Mouse (Mus musculus) thymus, adult 2 months (tissue): ENCODE results near the gene AI464131.

Source experiments
- CTCF ChIP-seq: fragments of 200-500 bp; IDR thresholded peaks from 2 replicates; pipeline ENCODE4 v1.5.1; 2012; ENCODE audit warnings: mild to moderate bottlenecking, control low read depth, low read length, moderate library complexity, borderline replicate concordance; ENCODE audit not compliant: control insufficient read depth, poor library complexity, insufficient read depth; ENCODE audit errors: extremely low read depth
- POLR2A ChIP-seq: fragments of 200-500 bp; IDR thresholded peaks from 2 replicates; pipeline ENCODE4 v1.6.1; 2012; ENCODE audit warnings: mild to moderate bottlenecking, low read length, control low read depth, moderate library complexity; ENCODE audit not compliant: control insufficient read depth, poor library complexity, insufficient read depth; ENCODE audit errors: extremely low read depth

DNA sequence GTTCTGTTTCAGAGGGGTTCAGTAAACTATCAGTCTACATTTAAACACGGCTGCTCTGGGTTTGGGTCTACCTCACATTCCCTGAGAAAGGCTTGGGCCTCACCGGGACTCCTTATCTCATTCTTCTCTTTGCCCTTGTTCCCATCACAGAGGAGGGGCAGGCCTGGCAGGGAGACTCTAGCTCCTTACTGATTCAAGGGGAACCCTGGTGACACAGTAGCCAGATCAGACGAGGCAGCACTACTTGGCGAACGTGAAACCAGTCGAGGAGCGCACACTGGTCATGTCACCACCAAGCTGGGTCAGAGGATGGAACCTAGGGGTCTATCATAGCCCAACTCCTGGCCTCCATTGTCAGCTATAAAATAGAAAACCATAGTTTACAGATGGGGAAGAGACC, 5.1 kb upstream of the AI464131 start:
- TF ChIP-seq POLR2A = no peak
- no peak for TF ChIP-seq CTCF
